Mouse (Mus musculus): ENCODE data around the gene Bglap2.
A peak's percentile ranks its signal among the peaks of the same experiment; 100 is the strongest.

Bglap2 gene

DNA sequence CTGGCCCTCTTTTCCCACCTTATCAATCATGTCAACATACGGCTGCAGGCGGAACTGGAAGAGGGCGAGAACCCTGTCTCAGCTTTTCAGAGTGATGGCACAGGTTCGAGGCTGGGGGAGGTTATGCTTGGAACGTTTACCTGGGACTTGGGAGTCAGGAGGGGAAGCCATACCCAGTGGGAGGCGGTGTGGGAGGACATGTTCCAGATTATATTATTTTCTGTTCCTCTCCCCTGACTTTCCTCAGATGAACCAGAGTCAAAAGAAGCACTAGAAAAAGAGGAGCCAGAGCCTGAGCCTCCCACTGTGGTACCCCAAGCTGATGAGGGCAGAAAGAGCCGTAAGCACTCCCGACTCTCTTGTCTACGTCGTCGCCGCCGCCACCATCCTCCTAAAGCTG, 27.8 kb downstream of the Bglap2 start:
- DNase-seq (ENCODE audit: low spot score in 2 of 2) = no peak

DNA sequence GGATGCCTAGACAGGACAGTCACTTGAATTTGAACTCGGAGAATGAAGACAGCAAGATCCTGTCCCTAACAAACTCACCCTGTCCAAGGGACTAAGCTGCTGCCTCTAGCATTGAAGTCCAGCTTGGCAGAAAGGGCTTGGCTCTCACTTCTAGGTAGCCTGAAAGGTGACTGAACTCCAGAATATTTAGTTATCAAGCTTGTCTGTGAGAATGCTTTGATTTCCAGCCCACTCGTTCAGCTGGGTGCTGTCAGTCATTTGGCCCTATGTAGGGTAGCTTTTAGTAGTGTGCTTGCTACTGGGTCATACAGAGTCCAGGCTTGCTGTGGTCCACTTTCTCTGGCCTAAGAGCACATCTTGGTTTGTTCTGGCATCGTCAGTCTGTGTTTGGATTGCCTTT, 39.5 kb downstream of the Bglap2 start:
- no peak for DNase-seq (ENCODE audit: low spot score in 2 of 2)

DNA sequence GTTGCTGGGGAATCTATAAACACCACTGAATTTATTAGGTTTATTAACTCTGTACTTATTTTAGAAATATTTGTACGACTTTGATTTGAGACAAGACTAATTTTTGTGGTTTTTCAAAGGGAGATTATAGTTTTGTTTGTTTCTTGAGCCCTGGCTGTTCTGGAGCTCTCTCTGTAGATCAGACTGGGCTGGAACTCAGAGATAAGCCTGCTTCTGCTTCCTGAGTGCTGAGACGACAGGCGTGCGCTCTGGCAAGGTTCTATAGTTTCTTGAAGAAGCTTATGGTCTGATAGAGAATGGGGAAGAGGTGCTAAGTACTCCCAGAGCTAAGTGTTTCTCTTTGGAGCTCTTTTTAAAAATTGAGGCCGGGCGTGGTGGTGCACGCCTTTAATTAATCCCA, 40.2 kb downstream of the Bglap2 start:
- DNase-seq (ENCODE audit: low spot score in 2 of 2) = no peak

DNA sequence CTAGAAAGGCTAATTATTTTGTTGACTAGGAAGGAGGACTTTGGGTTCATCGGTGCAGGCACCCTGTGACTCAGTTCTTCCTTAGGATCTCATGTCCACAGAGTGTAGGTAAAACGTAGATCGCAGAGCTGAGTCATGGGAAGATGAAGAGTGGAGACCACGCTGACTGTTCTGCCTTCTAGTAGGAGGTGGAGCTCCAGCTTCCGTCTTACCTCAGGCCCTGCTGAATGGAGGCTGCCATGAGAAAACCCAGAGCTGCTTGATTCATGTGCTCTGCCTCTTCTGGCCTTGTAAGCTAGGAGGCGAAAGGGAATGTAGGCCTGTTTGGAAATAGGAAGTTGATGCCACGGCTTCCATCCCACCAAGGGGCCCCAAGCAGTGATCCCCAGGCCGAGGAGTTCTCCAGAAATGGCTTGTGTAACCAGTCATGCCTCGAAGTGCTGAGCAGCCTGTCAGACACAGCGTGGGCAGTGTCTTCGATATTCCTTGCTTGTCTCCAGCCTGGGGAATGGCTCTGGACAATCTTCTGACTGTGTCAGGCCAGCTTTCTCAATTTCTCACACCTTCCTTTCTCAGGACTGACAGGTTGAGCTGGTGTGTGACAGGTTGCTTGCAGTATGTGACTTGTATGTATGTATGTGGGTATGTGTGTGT, 41.0 kb downstream of the Bglap2 start:
- DNase-seq (ENCODE audit: low spot score in 2 of 2) = no peak

DNA sequence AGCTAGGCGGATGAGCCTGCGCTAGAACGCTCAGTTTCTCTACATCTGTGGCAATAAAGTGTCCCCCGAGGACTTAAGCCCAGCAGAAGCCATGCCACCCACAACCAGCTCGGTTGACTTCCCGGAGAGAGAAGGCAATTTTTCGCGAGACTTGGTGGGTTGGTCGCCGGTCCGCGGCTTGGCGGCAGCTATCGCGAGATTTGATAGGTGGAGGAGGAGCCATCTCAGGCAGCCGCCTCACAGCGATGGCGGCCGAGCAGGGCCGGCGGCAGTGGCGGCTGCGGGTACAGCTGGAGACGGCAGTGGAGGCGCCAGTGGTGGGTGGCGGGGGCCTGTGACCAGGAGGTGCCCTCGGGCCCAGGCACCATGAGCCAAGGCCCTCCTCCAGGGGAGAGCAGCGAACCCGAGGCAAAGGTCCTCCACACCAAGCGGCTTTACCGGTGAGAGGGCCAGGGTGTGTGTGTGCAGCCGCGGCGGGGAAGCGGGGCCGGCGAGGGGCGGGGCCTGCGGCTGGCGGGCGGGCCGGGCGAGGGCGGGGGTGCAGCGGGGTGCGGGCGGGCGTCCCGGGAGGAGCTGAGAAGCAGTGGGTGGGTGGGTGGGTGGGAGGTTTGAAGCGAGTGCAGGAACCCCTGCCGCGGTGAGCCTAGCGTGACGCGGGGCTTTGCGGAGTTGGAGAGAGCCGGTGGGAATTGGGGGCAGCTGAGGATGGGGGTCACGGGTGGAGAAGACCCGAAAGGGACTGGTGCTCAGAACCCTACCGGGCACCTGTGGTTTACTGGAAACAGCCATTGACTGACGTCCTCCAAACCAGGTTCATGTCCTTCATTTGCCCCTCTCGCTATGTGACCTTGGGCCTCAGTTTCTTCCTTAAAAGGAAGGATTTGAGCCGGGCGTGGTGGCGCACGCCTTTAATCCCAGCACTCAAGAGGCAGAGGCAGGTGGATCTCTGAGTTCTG, 42.2 kb downstream of the Bglap2 start, which contains the start of the genes Tmem79 and Smg5:
TSS of gene Tmem79 (minus strand) at position 91 of the 956 bp plus-strand sequence.
TSS of gene Smg5 (plus strand) at position 203 of the 956 bp plus-strand sequence.
- DNase-seq (ENCODE audit: low spot score in 2 of 2) = peak; percentile 95 to 97

DNA sequence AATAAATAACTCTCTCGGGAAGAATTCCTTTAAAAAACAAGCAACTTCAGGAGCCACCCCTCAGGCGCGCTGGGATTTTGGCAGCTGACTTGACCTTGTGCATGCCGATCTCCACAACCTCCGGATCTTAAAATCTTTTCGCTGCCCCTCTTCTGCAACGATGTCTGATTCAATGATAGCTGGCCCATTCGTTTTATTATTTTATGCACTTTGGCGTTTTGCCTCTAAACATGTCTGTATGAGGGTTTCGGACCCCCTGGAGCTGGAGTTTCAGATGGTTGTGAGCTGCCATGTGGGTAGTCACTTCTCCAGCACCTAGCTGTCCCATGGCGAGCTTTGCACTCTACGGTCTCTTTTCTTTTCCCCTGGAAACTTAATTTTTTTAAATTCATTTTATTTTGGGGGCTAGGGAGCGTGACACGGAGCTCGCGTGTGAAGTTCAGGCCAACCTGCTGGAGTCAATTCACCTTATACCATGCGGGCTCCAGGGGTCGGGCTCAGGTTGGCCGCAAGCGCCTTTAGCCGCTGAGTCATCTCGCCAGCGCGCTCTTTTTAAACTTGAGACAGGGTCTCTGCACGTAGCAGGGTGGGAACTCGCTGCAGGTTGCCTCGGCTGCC, 43.0 kb downstream of the Bglap2 start:
- no peak for DNase-seq (ENCODE audit: low spot score in 2 of 2)

DNA sequence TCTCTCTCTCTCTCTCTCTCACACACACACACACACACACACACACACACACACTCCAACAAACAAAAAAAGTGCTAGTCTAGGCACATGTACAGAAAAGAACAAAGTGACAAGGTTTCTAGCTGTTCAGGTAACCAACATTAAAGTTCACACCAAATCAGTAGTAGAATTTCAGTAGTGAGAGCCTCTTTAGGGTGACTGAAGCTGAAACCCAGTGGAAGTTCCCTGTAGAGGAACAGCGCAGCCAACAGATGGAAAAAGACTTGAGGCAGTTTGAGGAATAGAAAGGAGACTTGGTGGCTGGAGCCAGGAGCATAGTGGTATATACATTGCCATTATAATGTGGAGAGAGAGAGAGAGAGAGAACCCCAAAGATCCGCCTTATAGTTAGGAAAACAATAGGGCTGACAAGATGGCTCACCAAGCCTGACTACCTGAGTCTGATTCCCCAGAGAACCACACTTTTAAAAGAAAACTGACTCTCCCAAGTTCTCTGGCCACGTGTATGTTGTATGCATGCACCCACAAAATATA, 43.5 kb downstream of the Bglap2 start:
- DNase-seq (ENCODE audit: low spot score in 2 of 2) = no peak

DNA sequence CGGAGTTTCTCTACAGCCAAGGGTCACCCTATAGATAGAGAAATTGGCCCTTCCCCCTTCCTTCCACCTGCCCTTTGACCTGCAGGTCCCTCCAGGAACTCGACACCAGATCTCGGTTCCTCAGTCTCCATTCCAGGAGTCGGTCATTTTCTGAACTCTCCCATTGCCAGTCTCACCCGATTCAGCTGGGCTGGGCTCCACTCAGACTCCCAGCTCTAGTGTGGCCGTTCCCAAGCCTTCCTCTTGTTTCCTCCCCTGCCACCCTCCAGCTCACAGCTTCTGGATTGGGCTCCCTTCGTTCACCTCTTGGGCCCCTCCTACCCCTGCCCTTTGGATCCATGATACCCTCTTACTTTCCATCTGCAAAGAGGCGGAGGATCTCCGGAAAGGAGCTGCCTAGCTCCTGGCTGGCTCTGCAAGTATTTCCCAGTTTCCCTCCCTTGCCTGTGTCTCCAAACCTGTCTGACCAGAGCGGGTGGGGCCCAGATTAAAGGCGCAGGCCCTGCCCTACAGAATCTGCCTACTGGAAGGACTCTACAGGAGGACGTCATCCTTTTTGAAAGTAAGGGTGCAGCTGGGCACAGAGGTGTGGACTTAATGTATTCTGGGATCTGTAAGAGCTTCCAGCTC, 44.4 kb downstream of the Bglap2 start:
- no peak for DNase-seq (ENCODE audit: low spot score in 2 of 2)

DNA sequence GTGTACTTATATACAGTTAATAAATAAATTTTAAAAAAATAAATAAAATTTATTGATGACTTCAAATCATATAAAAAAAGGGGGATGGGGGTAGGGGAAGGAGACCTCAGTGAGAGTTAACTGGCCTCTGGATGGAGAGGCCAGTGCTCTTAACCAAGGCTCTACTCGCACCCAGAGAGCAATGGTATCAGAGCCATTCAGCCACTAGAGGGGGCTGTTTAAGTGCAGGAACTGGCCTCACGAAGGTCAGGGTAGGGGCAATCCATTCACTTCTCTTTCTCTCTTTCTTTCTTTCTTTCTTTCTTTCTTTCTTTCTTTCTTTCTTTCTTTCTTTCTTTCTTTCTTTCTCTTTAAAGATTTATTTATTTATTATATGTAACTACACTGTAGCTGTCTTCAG, 47.2 kb downstream of the Bglap2 start:
- no peak for DNase-seq (ENCODE audit: low spot score in 2 of 2)

DNA sequence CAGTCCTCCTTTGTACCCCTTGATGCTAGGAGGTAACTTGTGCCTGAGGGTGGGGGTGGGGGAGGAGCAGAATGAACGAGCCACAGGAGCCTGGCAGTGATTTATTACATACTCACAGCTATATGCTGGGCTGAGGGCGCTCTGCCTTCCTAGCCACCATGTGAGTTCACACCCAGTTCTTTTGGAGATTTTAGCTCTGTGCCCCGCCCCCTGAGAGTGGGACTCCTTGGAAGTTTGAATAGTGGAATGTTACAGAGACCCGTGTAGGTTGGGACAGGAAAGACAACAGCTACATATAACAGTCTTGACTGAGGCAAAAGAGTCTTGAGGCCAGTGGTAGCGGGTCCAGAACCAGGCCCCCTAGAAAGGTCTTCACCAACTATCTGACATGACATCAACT, 49.5 kb downstream of the Bglap2 start:
- DNase-seq (ENCODE audit: low spot score in 2 of 2) = no peak
